Mouse (Mus musculus) spleen, embryonic (tissue): ENCODE measurements around the gene Nrg4.

Experiments
- CTCF ChIA-PET: fragments of 350-600 bp; sonication (Branson Sonifier 250); formaldehyde crosslinking; loops from one replicate; lab custom pipeline; 2022; lab: Charles Lee

Gene Nrg4

GRCm38 (mm10) chr9:55326515-55327233 lies at the start of gene Nrg4, which contains the start of gene Tmem266:
Gene Nrg4, minus strand, starts transcription at chr9:55326844.
Gene Tmem266, plus strand, starts transcription at chr9:55326913.
- CTCF ChIA-PET: no interaction called here

GRCm38 (mm10) chr9:55371908-55372307 lies 45.3 kb upstream of the Nrg4 start:
- CTCF ChIA-PET: no interaction called here

GRCm38 (mm10) chr9:55368011-55368410 lies 41.4 kb upstream of the Nrg4 start:
- CTCF ChIA-PET: no interaction called here

- CTCF ChIA-PET: interaction anchor here (0.6 kb wide), 1 partner anchor 292 kb away, joined by 4 read pairs; no protein-coding TSS in a partner anchor
Measured at GRCm38 (mm10) chr9:55363707-55364106, 37.1 kb upstream of the Nrg4 start.

GRCm38 (mm10) chr9:55361969-55362368 lies 35.3 kb upstream of the Nrg4 start:
- CTCF ChIA-PET: no interaction called here

GRCm38 (mm10) chr9:55360861-55361260 lies 34.2 kb upstream of the Nrg4 start:
- CTCF ChIA-PET: no interaction called here

GRCm38 (mm10) chr9:55360372-55360771 lies 33.7 kb upstream of the Nrg4 start:
- CTCF ChIA-PET: no interaction called here

- CTCF ChIA-PET: no interaction called here
Measured at GRCm38 (mm10) chr9:55357164-55357563, 30.5 kb upstream of the Nrg4 start.

- CTCF ChIA-PET: no interaction called here
Measured at GRCm38 (mm10) chr9:55355270-55355834, 28.7 kb upstream of the Nrg4 start.

GRCm38 (mm10) chr9:55354686-55355085 lies 28.0 kb upstream of the Nrg4 start:
- CTCF ChIA-PET: no interaction called here

GRCm38 (mm10) chr9:55348664-55349063 lies 22.0 kb upstream of the Nrg4 start:
- CTCF ChIA-PET: interaction anchor here (0.7 kb wide), 1 partner anchor 386 kb away, joined by 17 read pairs; no protein-coding TSS in a partner anchor

GRCm38 (mm10) chr9:55345332-55345731 lies 18.7 kb upstream of the Nrg4 start:
- CTCF ChIA-PET: no interaction called here

GRCm38 (mm10) chr9:55344165-55344564 lies 17.5 kb upstream of the Nrg4 start:
- CTCF ChIA-PET: no interaction called here

GRCm38 (mm10) chr9:55332949-55333348 lies 6.3 kb upstream of the Nrg4 start:
- CTCF ChIA-PET: no interaction called here

- CTCF ChIA-PET: no interaction called here
Measured at GRCm38 (mm10) chr9:55332476-55332875, 5.8 kb upstream of the Nrg4 start.

GRCm38 (mm10) chr9:55329401-55329800 lies 2.8 kb upstream of the Nrg4 start:
- CTCF ChIA-PET: interaction anchor here (0.7 kb wide), 1 partner anchor 1115 kb away, joined by 7 read pairs; no protein-coding TSS in a partner anchor

- CTCF ChIA-PET: interaction anchor here (1.5 kb wide), 1 partner anchor 49 kb away, joined by 3 read pairs; no protein-coding TSS in a partner anchor
Measured at GRCm38 (mm10) chr9:55328151-55328918, 1.7 kb upstream of the Nrg4 start.

GRCm38 (mm10) chr9:55327234-55327615 lies 581 bp upstream of the Nrg4 start:
- CTCF ChIA-PET: interaction anchor here (0.6 to 1.5 kb wide), 2 partner anchors 50 to 100 kb away, joined by 3 read pairs; no protein-coding TSS in a partner anchor

GRCm38 (mm10) chr9:55325564-55326514 lies 805 bp downstream of the Nrg4 start:
- CTCF ChIA-PET: interaction anchor here (0.6 kb wide), 1 partner anchor 14 kb away, joined by 4 read pairs; no protein-coding TSS in a partner anchor

GRCm38 (mm10) chr9:55325061-55325460 lies 1.6 kb downstream of the Nrg4 start:
- CTCF ChIA-PET: no interaction called here

GRCm38 (mm10) chr9:55324516-55324915 lies 2.1 kb downstream of the Nrg4 start:
- CTCF ChIA-PET: no interaction called here
